8 mouse cellular contexts compared by ENCODE assay signal in genomic region chr4:49688594-49689288, GRCm38 (mm10). TPM values are rescaled to one million over a fixed set of nuclear protein-coding genes. Genes with fewer than 3 reads are reported as not detected.
DNase-seq lines count a peak whose midpoint lies in the region; ATAC-seq and TF ChIP-seq lines count a peak whose summit lies in the region.

No protein-coding gene starts in this region.

- no peak overlapping the region for H3K4me2 ChIP-seq in forebrain, embryonic 15.5 days (replicated peaks)

- H3K9me3 ChIP-seq in ES-E14 (ENCODE audit: control insufficient read depth, insufficient read depth, low read depth, low read length) = no peaks in the 10 kb centered on the region
- no peaks in the 10 kb centered on the region for H3K9me3 ChIP-seq in forebrain, embryonic 15.5 days

- H3K4me1 ChIP-seq in ES-E14 (ENCODE audit: control insufficient read depth in 2 of 2, insufficient read depth in 2 of 2, low read length in 2 of 2, poor library complexity in 1 of 2) = no peaks in the 10 kb centered on the region
- peaks cover 8% of the 10 kb centered on the region for H3K4me1 ChIP-seq in forebrain, embryonic 15.5 days

- DNase-seq in A20 (ENCODE audit: low read depth, low spot score) = peak; percentile 64
- DNase-seq in ES-E14 (ENCODE audit: low read depth, low spot score) = peak; percentile 50
- peak; percentile 23 for DNase-seq in cerebellum, adult 11 months
- DNase-seq in kidney, adult 18-20 months = peak; percentile 38
- peak; percentile 50 for DNase-seq in left cerebral cortex, postnatal 4 days
- peak; percentile 45 for DNase-seq in neural tube, embryonic 10.5 days (ENCODE audit: extremely low spot score, low spot score)
- DNase-seq in T-cell, adult 2 months (ENCODE audit: low spot score) = no peak

- no peaks in the 10 kb centered on the region for H3K27me3 ChIP-seq in forebrain, embryonic 15.5 days

- in situ Hi-C loops in ES-E14 (cut with MboI; ENCODE audit: low sequenced_read_pairs in 2 of 2, unreplicated experiment in 2 of 2) = no loop called here

- 5% methylated on average over 9 of the region's 9 CpGs for WGBS in forebrain, embryonic 15.5 days

- H3K36me3 ChIP-seq in ES-E14 (ENCODE audit: control insufficient read depth, insufficient read depth, low read length, poor library complexity, severe bottlenecking) = no peaks in the 10 kb centered on the region
- no peaks in the 10 kb centered on the region for H3K36me3 ChIP-seq in forebrain, embryonic 15.5 days

- ATAC-seq in forebrain, embryonic 15.5 days (replicated peaks) = peak; percentile 96

- no peak overlapping the region for H3K4me3 ChIP-seq in ES-E14 (ENCODE audit: insufficient read depth in 1 of 2, low read depth in 1 of 2, low read length in 2 of 2, poor library complexity in 1 of 2, severe bottlenecking in 1 of 2)
- no peak overlapping the region for H3K4me3 ChIP-seq in forebrain, embryonic 15.5 days

- no peak overlapping the region for H3K9ac ChIP-seq in ES-E14 (ENCODE audit: insufficient read depth, low read depth, low read length, poor library complexity, severe bottlenecking)
- no peak overlapping the region for H3K9ac ChIP-seq in forebrain, embryonic 15.5 days (replicated peaks)

- no peak overlapping the region for H3K27ac ChIP-seq in ES-E14 (ENCODE audit: insufficient read depth, low read depth, low read length, poor library complexity, severe bottlenecking)
- H3K27ac ChIP-seq in forebrain, embryonic 15.5 days (replicated peaks) = 0 out of 2 replicates have a peak overlapping the region, but pooled peaks have one; percentile 17

- intact Hi-C loops in left cerebral cortex, postnatal 4 days (cut with DNase I) = loop anchor here (5.0 to 10.0 kb wide), 2 partner anchors 154 to 266 kb away; no protein-coding TSS in a partner anchor

TF ChIP-seq in ES-E14, 5 proteins besides CTCF, POLR2A, EP300 and RAD21:
- peak; percentile 97 for TF ChIP-seq ZNF384 (IDR thresholded peaks at IDR 0.05; ENCODE audit: low read depth, low read length)
- no peak for TF ChIP-seq MAFK (IDR thresholded peaks at IDR 0.05; ENCODE audit: insufficient read depth, low read depth, low read length)
- no peak for TF ChIP-seq CHD2 (IDR thresholded peaks at IDR 0.05; ENCODE audit: low read depth, low read length)
- TF ChIP-seq ZC3H11A (IDR thresholded peaks at IDR 0.05; ENCODE audit: borderline replicate concordance, low read depth, low read length) = peak; percentile 79; the same call in 1 of the 2 replicates

RNA-seq across cellular contexts. Expression of gene Ppp3r2, which starts 6.9 kb away (rescaled TPM):
- not detected in 2 replicates for total RNA-seq in ES-E14 (2012; rRNA removed)
- polyA plus RNA-seq in forebrain, embryonic 15.5 days (2015; fragmentation: Nextera tagmentation; extraction: Ambion mirVana) = 0.18 and 0.32 TPM in 2 replicates
- 1 to 10 TPM; 2.3 TPM for total RNA-seq in left cerebral cortex, postnatal 4 days (2021)

RNA-seq across cellular contexts. Expression of gene Rnf20, which starts 56.9 kb away (rescaled TPM):
- 41.0 and 43.6 TPM in 2 replicates for total RNA-seq in ES-E14 (2012; rRNA removed)
- polyA plus RNA-seq in forebrain, embryonic 15.5 days (2015; fragmentation: Nextera tagmentation; extraction: Ambion mirVana) = 57.2 and 60.1 TPM in 2 replicates
- total RNA-seq in left cerebral cortex, postnatal 4 days (2021) = 10 to 100 TPM; 84.4 to 85.8 TPM
